Mouse (Mus musculus): ENCODE measurements at regions not wholly inside any gene's neighbourhood (a gene's known extent, or its start where the extent isn't known, plus 50 kb on each side); places are given as distances from the start of the nearest gene placed in this dataset.

DNA sequence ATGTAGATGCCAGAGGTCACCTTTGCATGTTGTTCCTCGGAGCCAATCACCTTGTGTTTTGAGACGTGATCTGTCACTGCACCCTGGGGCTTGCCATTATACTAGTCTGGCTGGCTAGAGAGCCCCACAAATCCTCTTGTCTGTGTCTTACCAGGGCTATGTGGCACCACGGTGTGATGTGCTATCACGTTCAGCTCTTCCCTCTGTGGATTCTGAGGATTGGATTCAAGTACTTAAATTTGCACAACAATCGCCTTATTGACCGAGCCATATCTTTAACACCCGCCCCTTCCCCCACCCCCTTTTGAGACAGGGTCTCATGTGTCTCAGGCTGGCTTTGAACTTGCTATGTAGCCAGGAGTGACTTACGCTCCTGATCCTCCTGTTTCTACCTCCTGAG, 70.8 kb upstream of the Mboat1 start:
- no peaks in the 10 kb centered on the region for H3K36me3 ChIP-seq (replicated peaks; ENCODE audit: control insufficient read depth, insufficient read depth, low read length)
- H3K27ac ChIP-seq (ENCODE audit: low read depth), result no peak overlapping the region
- DNase-seq (ENCODE audit: low spot score) (no peak), ATAC-seq (ENCODE audit: insufficient read depth, low read depth) (no peak)
- no peaks in the 10 kb centered on the region for H3K4me1 ChIP-seq (ENCODE audit: control insufficient read depth, insufficient read depth)
- no peak overlapping the region for H3K9ac ChIP-seq (replicated peaks; ENCODE audit: low read depth, low read length)
- H3K4me3 ChIP-seq (ENCODE audit: low read depth, low read length), result no peak overlapping the region
- no peak overlapping the region for H3K4me2 ChIP-seq (ENCODE audit: low read depth, low read length)
- H3K9me3 ChIP-seq (replicated peaks; ENCODE audit: control insufficient read depth, low read length), result no peaks in the 10 kb centered on the region
- no peaks in the 10 kb centered on the region for H3K27me3 ChIP-seq (ENCODE audit: control insufficient read depth, insufficient read depth, low read length)
- no peak for TF ChIP-seq CTCF (IDR thresholded peaks at IDR 0.05; ENCODE audit: low read depth)
- TF ChIP-seq EP300 (IDR thresholded peaks at IDR 0.05; ENCODE audit: low read depth), result no peak
- 59% methylated on average over 8 of the region's 8 CpGs for WGBS

DNA sequence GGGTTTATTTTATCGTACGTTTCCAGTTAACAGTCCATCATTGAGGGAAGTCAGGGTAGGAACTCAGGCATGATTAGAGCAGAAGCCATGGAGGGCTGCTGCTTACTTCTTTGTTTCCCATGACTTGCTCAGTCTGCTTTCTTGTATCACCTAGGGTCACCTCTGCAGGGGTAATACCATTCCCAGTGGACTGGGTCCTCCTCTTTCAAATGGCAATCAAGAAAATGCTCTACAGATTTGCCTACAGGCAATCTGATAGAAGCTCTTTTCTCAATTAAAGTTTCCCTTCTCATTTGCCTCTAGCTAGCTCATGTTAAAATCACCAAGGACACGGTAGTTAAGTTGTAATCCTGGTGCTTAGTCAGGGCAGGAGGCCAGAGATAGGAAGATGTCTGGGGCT, 72.5 kb upstream of the Mboat1 start:
- no peak overlapping the region for H3K4me3 ChIP-seq (ENCODE audit: low read depth, low read length)
- 70% methylated on average over 3 of the region's 3 CpGs for WGBS
- no peaks in the 10 kb centered on the region for H3K27me3 ChIP-seq (ENCODE audit: control insufficient read depth, insufficient read depth, low read length)
- no peak overlapping the region for H3K9ac ChIP-seq (replicated peaks; ENCODE audit: low read depth, low read length)
- H3K36me3 ChIP-seq (replicated peaks; ENCODE audit: control insufficient read depth, insufficient read depth, low read length), result no peaks in the 10 kb centered on the region
- TF ChIP-seq EP300 (IDR thresholded peaks at IDR 0.05; ENCODE audit: low read depth) (no peak), CTCF (IDR thresholded peaks at IDR 0.05; ENCODE audit: low read depth) (no peak)
- H3K27ac ChIP-seq (ENCODE audit: low read depth), result no peak overlapping the region
- H3K4me2 ChIP-seq (ENCODE audit: low read depth, low read length), result no peak overlapping the region
- DNase-seq (ENCODE audit: low spot score) (no peak), ATAC-seq (ENCODE audit: insufficient read depth, low read depth) (no peak)
- H3K9me3 ChIP-seq (replicated peaks; ENCODE audit: control insufficient read depth, low read length), result no peaks in the 10 kb centered on the region
- no peaks in the 10 kb centered on the region for H3K4me1 ChIP-seq (ENCODE audit: control insufficient read depth, insufficient read depth)

DNA sequence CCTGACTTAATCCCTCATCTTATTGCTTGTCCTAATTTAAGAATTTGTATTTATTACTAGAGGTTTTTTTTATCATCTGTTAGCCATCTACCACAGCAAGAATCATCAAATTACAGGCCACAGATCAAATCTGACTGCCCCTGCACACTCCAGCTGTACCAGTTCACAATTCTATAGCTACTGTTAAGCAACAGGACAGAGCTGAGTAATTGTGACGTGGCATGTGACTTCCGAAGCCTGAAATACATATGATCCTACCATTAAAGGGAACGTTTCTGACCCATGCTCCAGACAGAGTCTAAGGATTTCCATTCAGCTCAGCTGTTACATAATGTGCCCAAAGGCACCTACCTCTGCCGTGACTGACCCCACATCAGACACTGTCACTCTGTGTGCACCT, 74.0 kb upstream of the Mboat1 start:
- no peaks in the 10 kb centered on the region for H3K36me3 ChIP-seq (replicated peaks; ENCODE audit: control insufficient read depth, insufficient read depth, low read length)
- 80% methylated on average over 4 of the region's 4 CpGs for WGBS
- no peak for ATAC-seq (ENCODE audit: insufficient read depth, low read depth)
- H3K4me1 ChIP-seq (ENCODE audit: control insufficient read depth, insufficient read depth), result no peaks in the 10 kb centered on the region
- no peak overlapping the region for H3K4me2 ChIP-seq (ENCODE audit: low read depth, low read length)
- TF ChIP-seq EP300 (IDR thresholded peaks at IDR 0.05; ENCODE audit: low read depth) (no peak), CTCF (IDR thresholded peaks at IDR 0.05; ENCODE audit: low read depth) (no peak)
- H3K4me3 ChIP-seq (ENCODE audit: low read depth, low read length), result no peak overlapping the region
- no peak overlapping the region for H3K9ac ChIP-seq (replicated peaks; ENCODE audit: low read depth, low read length)
- no peak for DNase-seq (ENCODE audit: low spot score)
- no peaks in the 10 kb centered on the region for H3K27me3 ChIP-seq (ENCODE audit: control insufficient read depth, insufficient read depth, low read length)
- no peak overlapping the region for H3K27ac ChIP-seq (ENCODE audit: low read depth)
- H3K9me3 ChIP-seq (replicated peaks; ENCODE audit: control insufficient read depth, low read length), result no peaks in the 10 kb centered on the region

DNA sequence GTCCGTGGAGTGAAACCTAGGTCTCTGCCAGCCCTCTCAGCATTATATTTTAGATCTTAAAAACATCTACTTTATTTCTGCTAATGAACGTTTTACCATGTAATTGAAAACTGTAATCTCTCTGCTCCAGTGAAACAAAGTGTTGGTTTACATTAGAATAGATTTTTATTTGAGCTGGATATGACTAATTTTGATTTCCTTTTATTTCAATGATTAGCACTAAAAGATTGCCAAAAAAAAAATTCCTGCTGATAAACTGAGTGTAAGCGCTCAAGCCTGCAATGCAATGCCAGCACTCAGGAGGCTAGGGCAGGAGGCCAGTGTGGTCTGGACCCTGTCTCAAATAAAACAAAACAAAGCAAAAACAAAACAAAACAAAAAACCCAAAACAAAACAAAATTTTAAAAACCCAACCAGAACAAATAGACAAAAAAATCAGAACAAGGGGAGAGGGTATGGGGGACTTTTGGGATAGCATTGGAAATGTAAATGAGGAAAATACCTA, 69.3 kb upstream of the E2f3 start:
- TF ChIP-seq CTCF (IDR thresholded peaks at IDR 0.05; ENCODE audit: low read depth), result no peak
- TF ChIP-seq EP300 (IDR thresholded peaks at IDR 0.05; ENCODE audit: low read depth), result no peak
- Histone ChIP-seq H3K27ac (ENCODE audit: low read depth) (no peak overlapping the region), H3K4me2 (ENCODE audit: low read depth, low read length) (no peak overlapping the region), H3K4me1 (ENCODE audit: control insufficient read depth, insufficient read depth) (no peaks in the 10 kb centered on the region), H3K27me3 (ENCODE audit: control insufficient read depth, insufficient read depth, low read length) (no peaks in the 10 kb centered on the region), H3K9me3 (replicated peaks; ENCODE audit: control insufficient read depth, low read length) (no peaks in the 10 kb centered on the region), H3K36me3 (replicated peaks; ENCODE audit: control insufficient read depth, insufficient read depth, low read length) (no peaks in the 10 kb centered on the region), H3K9ac (replicated peaks; ENCODE audit: low read depth, low read length) (no peak overlapping the region), H3K4me3 (ENCODE audit: low read depth, low read length) (no peak overlapping the region)
- ATAC-seq (ENCODE audit: insufficient read depth, low read depth) (no peak), DNase-seq (ENCODE audit: low spot score) (no peak)
- 75% methylated on average over 3 of the region's 3 CpGs for WGBS

DNA sequence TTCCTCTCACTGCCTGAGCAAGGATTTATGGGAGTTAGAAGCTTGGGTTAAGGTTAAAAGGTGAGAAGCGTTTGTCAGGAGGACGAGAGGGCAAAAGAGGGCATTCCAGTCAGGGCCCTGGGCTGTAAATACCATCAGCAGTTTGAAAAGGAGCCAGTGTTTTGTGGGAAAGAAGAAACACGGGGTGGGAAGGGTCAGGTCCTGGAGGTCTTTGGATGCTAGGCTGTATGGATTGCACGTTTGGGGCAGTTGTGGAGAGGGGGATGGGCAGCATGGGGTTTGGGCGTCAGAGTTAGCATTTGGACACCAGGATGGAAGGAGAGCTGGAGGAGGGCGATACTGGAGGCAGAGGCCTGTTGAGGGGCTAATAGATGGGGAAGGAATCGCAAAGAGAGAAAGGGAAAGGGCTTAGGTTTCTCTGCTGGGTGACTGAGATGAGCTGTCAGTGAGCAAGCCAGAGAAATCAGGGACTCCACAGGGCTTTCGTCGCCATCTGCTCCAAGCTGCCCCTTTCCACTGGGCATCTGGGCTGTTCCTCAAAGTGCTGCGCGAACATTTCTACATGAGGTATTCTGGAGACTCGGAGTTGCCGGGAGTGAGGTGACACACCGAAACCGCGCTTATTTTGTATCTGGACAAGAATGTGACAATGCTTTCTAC, 66.2 kb upstream of the E2f3 start:
- no peaks in the 10 kb centered on the region for H3K27me3 ChIP-seq (ENCODE audit: control insufficient read depth, insufficient read depth, low read length)
- H3K4me1 ChIP-seq (ENCODE audit: control insufficient read depth, insufficient read depth), result no peaks in the 10 kb centered on the region
- ATAC-seq (ENCODE audit: insufficient read depth, low read depth), result no peak
- TF ChIP-seq CTCF (IDR thresholded peaks at IDR 0.05; ENCODE audit: low read depth) (no peak), EP300 (IDR thresholded peaks at IDR 0.05; ENCODE audit: low read depth) (no peak)
- no peak overlapping the region for H3K4me3 ChIP-seq (ENCODE audit: low read depth, low read length)
- no peak overlapping the region for H3K4me2 ChIP-seq (ENCODE audit: low read depth, low read length)
- 62% methylated on average over 16 of the region's 16 CpGs for WGBS
- no peak overlapping the region for H3K9ac ChIP-seq (replicated peaks; ENCODE audit: low read depth, low read length)
- DNase-seq (ENCODE audit: low spot score), result no peak
- no peaks in the 10 kb centered on the region for H3K9me3 ChIP-seq (replicated peaks; ENCODE audit: control insufficient read depth, low read length)
- no peaks in the 10 kb centered on the region for H3K36me3 ChIP-seq (replicated peaks; ENCODE audit: control insufficient read depth, insufficient read depth, low read length)
- H3K27ac ChIP-seq (ENCODE audit: low read depth), result no peak overlapping the region
